Mouse (Mus musculus) embryo, embryonic 11.5 days (tissue): Measurements from ENCODE around the gene Chl1.
A peak's percentile ranks its signal among the peaks of the same experiment; 100 is the strongest.

ENCODE experiments used
- DNase-seq: peaks from one replicate; pipeline ENCODE4 v3.0.0-alpha.2; 2012; ENCODE audit warnings: low read depth, low spot score

Gene Chl1

DNA sequence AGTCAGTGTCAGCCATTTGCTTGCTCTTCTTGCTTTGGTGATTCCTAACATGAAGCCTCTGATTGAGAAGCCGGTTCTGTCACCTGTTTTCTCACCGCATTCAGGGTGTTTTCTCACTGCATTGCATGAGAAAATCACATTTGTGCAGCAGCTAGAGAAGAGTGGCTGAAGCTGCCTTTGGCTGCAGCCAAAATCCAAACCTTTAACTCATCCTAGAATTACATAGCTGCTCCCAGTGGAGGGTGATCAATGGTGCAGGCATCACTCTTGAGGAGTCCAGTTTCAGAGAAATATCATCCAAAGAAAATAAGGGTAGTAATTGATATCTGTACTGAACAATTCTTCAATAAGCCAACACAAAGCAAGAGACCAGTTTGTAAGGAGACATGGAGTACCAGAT is 154.8 kb downstream of the Chl1 start:
- no peak for DNase-seq

DNA sequence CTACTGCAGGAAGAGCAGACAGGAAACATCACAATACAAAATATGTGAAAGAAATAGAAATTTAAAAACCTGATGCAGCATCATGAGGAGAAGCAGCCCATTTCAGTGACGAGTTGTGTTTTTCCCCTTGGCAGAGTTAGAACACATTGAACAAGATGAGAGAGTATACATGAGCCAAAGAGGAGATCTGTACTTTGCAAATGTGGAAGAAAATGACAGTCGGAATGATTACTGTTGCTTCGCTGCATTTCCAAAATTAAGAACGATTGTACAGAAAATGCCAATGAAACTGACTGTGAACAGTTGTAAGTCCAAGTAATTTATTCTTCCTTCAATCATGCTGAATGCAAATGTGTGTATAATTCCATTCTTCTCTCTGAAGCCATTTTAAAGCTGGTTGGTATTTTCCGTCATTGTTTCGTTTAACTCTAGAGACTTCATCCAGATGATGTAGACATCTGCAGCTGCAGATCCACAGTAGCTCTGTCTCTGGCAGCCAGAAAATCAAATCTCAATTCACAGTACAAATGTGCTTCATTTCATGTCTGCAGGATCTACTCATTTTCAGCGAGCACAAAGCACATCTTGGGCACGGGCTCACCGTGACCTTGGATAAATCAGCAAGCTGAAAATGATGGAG is 155.4 kb downstream of the Chl1 start:
- DNase-seq = no peak

DNA sequence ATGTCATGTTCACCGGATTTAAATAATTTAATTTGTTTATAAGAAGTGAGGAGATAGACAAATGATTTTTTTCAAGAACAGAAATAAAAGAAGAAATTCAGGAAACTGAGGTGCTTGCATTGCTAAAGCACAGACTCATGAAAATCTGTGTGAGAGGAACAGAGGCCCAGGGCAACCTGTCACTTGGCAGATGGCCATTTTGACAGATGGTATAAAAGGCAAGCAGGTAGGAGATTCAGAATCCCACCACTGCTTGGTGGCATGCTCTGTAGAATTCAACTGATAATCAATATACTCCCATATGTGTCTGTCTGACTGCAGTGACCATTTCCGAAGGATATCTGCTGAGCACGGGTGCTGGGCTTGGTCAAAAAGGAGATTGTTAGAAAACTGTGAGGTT is 162.7 kb downstream of the Chl1 start:
- DNase-seq = no peak

DNA sequence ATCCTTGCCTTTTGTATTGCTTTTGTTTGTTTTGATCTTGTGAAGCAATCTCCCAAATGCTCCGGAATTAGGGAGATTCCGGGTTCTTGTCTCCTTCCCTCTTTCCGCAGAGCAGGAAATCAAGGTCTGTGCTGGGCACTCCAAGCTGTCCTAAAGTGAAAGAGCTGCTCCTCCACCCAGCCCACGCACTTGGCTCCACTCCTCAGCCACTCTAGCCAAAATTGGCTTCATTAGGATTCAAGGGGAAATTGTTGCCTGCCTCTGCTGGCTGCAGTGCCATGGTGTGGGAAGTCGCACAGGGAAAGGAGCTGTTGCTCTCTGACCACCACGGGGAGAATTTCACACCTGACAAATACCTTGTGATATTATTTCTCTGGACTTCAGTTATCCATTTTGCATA is 163.9 kb downstream of the Chl1 start:
- no peak for DNase-seq

DNA sequence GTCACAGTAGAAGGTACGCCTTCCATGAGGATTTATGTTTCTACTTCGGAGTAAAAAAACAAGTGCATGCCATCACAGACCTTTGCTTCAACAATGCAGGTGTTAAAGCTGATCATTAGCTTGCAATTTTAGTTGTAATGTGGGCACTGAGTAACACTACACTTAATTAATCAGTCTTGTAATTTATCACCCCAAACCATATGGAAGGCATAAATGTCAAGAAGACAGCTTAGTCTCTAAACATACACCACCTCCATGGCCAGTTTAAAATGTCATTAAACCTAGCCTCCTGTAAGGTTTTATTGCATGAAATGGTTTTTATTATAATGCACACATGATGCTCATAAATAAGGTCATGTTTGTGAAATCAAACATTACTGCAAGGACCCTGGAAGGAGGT is 164.8 kb downstream of the Chl1 start:
- DNase-seq = no peak

DNA sequence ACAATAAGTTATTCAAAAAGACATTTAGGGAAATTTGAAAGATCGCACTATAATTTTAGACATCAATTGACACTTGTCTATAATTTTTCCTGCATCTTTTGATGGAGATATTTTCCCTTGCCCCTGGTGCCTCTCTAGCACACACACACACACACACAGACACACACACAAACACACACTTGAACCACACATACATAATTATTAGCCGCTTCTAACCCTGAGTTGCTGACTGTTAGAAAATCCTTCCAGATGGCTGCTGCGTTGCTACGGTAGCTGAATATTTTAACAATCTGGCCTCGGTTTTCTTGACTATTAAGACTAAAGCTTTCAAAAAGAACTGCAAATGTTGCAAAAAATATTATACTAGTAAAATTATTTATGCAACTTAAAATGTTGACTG is 166.3 kb downstream of the Chl1 start:
- DNase-seq = no peak

DNA sequence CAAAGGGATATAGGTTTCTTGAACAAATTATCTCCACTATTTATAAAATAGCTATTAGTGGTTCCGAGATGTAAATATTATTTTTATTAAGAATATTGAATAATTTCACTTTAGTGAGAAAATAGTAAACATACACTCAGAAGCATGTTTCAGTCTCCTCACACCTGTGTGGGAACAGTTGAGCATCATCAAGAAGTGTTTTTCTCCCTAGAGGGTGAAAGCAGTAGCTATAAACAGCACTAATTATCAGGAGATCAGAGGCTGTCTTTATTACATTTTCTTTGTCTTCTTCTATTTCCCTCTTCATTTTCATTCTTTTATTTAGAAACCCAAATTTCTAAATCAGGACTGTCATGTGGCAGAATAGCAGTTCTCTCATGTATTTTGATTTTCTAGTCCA is 166.7 kb downstream of the Chl1 start:
- no peak for DNase-seq

DNA sequence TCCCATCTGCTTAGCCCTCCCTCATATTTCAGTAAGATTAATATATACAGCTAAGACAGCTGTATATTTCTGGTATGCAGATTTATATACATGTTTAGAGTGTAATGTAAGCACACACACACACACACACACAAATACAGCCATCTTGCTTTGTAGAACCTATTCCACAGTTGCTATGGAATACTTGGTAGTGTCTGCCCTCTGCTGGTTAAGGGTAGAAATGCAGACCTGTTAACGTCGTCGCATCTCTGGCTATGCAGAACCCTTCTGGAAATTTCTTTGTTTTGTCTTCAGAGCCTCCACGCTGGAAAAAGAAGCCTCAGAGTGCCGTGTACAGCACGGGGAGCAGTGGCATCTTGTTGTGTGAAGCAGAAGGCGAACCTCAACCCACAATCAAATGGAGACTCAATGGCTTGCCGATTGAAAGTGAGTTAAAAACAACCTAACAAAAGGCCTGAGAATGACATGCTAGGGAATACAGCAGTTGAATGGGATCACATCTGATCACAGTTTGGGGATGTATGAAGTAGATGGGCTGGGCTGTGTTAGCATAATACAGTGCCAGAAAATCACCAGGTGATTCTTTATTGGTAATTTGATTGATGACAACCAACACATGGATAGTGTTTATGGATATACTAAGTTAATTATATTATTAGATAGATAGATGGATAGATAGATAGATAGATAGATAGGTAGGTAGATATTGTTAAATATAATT is 172.6 kb downstream of the Chl1 start:
- DNase-seq = peak; percentile 59

DNA sequence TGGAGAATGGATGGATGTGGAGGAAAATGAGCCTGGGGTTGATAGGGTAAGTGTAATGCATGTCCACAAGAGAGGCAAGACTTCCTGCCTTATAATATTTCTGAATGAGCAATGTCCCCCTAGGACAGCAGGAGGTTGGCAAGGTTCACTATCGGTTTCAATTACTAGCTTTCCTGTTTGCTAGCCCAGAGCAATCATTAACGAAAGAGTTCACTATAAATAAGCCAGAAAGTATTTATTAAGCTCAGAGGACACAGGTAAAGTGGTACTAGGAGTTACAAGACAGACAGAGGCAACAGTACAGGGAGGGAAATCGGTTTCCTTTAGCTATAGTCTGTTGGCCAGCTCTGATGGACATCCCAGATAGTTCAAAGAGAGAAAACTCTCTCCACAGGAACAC is 182.1 kb downstream of the Chl1 start:
- DNase-seq = no peak

DNA sequence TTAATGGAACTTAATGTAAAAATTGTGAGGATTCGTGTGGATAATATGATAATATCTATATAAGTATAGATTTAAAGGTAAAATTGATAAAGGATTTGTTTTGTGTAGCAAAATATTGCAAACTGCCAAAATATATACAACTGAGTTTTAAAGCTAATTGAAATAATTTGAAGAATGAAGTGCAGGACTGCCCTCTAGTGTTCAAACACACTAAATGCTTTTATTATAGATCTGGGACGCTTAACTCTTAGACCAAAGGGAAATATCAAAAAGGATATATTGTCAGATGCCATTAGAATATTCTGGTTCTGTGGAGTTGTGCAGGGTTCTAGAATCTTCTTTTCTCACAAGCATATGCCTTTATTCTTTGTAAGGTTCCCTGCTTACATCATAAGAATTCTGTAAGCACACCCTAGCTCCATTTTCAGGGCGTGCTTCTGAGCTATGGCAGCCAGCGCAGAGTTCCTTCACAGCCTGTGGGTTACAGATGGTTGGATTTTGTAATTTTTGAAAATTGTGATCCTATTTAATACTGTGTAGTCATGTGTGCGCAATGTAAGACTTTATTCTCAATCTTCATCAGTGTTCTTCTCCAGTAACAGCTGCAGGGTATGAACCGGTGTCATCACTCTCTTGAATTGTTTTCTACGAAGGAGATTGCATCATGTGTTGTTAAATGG is 187.1 kb downstream of the Chl1 start:
- DNase-seq = no peak

DNA sequence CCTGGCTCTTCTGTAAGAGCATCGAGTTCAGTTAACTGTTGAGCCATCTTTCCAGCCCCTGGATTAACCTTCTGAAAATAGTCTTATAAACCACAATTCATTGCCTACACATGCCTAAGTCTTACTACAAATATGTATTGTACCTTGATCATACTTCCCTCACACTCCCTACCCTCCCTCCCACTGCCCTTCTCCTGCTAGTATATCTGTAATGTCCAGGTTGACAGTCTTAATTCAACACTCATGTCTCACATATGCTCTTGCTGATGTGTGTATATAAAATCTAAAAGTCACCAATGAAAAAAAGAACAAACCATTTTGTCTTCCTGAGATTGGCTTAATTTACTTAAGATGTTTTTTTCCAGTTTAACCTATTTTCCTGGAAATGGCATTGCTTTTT is 189.1 kb downstream of the Chl1 start:
- DNase-seq = no peak

DNA sequence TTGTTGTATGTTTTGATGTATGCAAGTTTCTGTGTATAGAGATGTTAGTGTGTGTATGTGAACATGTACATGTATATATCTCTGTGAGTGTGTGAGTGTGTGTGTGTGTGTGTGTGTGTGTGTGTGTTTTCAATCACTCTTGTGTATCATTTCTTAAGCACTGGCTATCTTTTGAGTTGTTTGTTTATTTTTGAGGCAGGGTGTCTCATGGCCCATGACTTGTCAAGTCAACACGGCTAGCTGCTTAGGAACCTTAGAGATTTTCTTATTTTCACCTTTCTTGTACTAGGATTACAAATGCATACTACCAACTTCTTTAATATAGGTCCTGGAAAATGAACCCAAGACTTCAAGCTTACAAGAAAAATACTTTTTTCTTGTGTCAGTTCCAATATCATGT is 189.5 kb downstream of the Chl1 start:
- no peak for DNase-seq

DNA sequence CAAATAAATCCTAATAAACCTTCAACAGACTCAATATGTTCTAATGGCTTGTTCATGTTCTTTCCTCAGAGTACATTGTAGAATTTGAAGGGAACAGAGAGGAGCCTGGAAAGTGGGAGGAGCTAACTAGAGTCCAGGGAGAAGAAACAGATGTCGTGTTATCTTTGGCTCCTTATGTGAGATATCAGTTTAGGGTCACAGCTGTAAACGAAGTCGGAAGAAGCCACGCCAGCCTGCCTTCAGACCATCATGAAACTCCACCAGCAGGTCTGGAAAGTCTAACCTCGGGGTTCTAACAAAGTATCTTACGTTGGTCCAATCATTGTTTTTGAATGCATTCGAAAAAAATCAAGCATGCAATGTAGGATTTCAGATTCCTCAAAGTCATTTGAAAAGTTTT is 189.9 kb downstream of the Chl1 start:
- DNase-seq = no peak

DNA sequence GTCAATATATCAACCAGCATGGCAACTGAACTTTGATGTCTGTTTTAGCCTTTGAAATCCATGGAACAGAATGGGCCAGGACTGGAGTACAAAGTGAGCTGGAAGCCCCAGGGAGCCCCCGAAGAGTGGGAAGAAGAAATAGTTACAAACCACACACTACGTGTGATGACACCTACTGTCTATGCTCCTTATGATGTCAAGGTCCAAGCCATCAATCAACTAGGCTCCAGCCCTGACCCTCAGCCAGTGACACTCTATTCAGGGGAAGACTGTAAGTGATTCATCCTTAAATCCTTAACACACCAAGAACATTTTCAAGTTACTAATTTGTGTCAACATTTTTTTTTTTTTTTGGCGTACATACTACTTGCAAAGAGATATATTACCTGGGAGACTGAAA is 196.0 kb downstream of the Chl1 start:
- no peak for DNase-seq

DNA sequence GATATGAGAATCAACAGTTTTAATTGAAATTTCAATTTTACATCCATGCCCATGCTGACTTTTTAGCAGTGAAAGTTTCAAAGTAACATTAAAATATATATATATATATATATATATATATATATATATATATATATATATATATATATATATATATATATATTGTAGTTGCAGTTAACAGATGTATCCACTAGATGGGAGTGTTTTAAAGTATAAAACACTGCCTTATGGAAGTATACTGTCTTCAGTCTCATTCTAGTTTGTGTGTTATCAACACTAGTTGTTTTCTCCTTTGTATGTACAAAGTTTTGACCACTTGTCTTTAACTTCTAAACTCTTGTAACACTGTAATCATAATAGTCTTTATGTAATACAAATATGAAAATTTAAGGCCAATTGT is 228.9 kb downstream of the Chl1 start:
- no peak for DNase-seq

DNA sequence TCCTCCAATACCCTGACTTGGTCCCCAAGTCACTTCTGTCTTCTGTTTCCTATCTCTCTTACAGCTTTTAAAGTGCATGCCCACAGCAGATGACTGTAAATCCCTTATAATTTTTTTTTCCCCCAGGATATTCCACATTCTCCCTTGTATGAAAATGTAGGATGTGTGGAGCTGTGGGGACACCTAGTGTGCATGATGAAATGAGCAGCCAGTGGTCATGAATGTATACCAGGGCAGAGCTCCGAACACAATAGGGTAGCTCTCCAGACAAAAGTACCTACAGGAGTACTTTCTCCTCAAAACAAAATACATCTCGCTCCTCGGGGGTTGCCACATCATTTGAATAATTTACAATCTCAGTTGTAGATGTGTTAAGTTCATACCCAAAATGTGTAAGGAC is 232.4 kb downstream of the Chl1 start:
- DNase-seq = no peak

DNA sequence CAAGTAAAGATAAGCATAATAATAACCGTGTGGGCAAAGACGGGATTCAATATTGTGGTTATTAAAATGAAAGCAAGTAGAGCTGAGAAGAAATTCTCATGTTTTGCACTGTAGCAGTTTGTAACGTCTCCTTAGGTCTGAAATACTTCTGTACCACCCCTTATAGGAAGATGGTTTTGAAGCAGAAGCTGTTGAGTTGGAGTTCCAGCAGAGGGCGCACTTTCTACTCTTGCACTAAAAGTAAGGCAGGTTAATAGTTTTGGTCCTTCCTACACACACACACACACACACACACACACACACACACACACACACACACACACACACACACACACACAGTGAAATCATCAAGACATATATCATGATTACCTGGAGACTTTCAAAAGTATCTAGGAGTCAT is 235.7 kb downstream of the Chl1 start:
- peak; percentile 14 for DNase-seq

DNA sequence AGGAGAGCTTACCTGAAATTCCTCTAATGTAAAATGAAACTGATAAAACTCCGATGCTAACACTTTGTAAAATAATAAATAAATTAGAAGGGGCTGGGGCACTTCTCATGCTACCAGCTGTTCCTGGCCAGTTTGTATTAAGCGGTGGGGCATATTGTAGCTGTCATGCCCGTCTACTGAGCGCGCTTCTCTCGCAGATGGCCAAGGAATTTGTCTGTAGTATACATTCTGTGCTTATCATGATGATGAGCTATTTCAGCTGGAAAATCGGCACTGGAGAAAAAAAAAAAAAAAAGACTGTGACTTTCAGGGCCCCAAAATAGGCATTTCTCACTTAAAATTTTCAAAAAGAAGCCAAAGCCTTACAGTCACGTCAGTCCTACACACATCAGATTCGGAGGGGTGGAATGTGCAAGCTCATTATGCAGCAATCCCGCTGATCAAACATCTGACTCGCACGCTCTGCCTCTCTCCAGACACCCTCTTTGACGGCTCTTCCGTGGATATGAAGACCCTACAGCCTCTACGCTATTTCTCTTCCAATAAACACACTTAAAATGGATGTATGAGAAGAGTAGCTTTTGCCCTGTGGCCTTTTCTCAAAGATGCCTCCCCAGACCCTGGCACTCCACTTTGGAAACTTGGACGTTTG is 238.9 kb downstream of the Chl1 start:
- DNase-seq = no peak

DNA sequence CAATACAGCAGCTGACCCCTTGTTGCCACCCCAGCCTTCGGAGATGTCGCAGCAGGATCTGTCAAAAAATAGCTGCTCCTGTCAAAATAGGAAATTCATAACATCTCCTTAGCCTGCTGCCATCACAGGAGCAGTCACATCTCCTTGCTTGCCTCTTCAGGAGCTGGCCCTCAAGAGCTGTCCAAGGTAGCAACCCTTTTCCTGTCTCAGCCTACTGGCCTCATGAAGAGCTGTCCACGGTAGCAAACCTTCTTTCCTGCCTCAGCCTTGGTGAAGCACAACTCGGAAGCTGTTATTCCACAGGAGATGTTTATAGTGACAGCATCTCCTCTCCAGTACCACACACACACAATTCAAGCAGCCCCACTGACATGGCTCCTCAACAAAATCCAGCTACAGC is 243.5 kb downstream of the Chl1 start:
- DNase-seq = no peak

DNA sequence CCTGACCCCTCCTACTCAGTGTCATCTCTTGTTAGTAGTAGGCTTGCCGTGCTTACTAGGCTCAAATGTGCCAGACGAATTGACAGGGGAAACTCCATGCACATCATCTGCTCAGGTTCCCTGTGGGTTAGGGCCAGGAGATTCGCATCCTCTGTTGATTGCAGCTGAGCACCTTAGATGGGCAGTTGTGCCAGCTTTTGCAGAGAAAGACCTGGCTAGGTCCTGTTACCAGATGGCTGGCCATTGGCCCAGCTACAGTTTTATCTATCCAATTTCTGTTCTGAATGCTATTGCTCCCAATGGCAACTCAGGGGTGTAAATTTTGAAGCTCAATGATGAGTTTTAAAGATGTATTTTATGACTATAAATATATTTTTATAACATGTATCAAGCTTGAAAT is 256.4 kb downstream of the Chl1 start:
- no peak for DNase-seq

DNA sequence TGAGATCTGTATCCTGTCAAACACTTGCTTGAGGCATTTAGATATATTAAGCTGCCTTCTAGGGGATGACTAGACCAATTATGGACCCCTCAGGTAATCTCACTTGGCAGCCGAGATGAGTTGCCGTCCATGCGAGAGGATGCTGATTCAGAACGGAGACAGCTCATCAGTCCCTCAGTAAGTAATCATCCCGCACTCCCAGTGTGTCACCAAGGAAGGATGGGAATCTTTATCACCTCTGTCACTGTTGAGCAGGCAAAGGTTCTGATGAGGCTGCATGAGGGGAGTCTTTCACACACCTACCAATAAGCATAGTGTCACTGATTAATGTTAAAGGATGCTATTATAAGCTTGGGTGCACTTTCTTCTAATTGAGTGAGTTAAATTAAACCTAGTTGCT is 270.7 kb downstream of the Chl1 start:
- no peak for DNase-seq

DNA sequence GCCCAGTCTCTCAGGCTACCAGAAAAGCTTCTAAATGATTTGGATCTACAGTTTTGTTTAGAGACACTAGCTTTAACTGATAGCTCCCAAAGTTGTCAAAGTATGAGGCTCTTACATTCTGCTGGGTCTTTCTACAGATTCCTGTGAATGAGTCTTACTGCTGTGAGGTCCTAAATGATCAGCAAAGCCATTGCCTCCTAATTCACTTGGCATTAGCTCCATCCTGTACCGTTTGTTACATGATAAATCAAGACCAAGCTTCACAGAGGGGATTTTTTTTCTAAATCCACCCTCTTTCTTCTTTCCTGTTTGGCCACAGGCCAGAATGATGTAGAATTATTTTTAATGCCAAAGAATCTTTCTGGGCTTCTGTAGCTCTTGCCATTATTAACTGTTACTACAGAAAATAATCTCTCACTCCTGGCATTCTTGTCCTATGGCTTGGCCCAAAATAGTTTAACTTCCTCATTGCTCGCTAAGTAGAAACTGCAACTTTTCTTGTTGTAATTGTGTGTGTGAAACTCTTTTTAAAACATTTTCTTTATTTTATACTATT is 280.8 kb downstream of the Chl1 start:
- DNase-seq = no peak
